Mouse (Mus musculus): ENCODE measurements around the gene BC051142. TPM values are rescaled to one million over a fixed set of nuclear protein-coding genes. Genes with fewer than 3 reads are reported as not detected.
"Not testable (repeated sequence)": the region's sequence is repeated elsewhere in the genome, so short reads cannot be mapped to it uniquely, and the experiment has no call there.

Gene BC051142
- total RNA-seq, 2 experiments from 2014 or later: not detected

DNA sequence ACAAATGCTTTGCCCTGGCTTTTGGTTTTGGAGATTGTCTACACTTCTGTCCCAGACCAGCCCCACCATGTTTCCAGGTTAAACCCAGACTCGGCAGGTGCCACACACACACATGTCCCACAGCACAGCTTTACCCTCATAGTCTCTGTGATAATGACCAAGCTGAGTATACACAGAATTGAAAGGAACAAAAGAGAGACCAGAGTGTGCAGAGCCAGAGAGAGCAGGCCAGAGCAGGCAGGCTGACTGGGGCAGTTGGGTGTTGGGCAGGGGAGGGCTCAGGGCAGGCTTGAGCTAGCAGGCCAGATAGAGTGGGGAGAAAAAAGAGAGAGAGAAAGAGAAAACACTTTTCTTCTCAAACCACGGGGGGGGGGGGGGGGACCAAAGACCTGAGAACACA, 97.9 kb downstream of the BC051142 start:
- ATAC-seq (replicated peaks; ENCODE audit: low FRiP score, poor library complexity, severe bottlenecking): no peak

DNA sequence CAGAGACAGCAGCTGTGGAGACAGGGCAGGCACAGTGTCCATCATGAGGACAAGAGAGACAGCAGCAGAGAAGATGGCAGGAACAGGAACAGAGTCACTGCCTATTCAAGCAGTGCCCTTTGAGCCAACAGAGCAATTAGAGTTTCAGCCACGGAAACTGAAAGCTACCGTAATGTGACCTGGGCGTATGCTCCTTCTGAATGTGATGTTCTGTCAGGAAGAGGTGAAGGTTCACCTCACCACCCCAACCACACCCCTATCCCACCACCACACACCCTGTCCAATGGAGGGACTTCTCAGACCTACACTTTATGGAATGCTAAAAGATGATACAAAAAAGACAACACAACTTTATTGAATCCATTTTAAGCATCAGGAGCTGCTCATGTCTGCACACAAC, 98.7 kb downstream of the BC051142 start:
- not testable (repeated sequence) for ATAC-seq (replicated peaks; ENCODE audit: low FRiP score, poor library complexity, severe bottlenecking)

DNA sequence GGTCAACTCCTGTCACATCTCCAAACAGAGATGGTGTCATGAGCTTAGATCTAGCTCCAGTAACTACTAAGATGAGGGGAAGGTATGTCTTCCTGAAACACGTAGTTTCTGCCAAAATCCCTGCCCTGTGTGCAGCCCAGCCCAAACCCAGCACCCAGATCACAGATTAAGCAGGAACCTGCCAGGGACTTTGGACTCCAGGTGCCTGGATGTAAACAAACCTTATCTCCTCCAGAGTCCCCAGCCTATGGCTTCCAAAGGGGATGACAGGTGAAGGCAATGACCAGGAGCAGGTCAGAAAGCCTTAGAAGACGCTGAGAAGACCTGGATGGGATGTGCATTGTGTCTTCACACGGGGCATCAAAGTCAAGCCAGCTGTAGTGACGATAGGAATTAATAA, 99.1 kb downstream of the BC051142 start:
- not testable (repeated sequence) for ATAC-seq (replicated peaks; ENCODE audit: low FRiP score, poor library complexity, severe bottlenecking)

DNA sequence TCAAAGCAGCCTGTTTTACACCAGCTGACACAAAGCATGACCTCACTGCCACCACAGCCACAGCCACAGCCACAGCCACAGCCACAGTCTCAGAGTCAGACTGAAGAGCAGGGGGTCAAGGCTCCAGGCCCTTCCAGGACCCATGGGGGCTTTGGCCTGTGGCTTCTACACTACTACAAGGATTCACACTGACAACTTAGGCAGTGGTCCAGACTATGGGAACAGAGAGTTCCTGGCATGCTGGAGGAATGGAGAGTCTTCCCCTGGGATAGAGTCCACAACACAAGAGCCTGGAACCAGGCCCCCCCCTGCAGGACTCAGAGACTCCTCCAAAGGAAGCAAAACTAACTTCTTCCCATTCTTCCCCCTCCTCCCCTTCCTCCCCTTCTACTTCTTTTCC, 109.0 kb downstream of the BC051142 start:
- ATAC-seq (replicated peaks; ENCODE audit: low FRiP score, poor library complexity, severe bottlenecking): no peak

Other genes with a start within 250 kb of the BC051142 start
- 6.1 and 9.6 TPM in 2 replicates for gene H2-DMb1, start 245.7 kb upstream of the BC051142 start, total RNA-seq (2015; ENCODE audit: low replicate concordance)
- 7.1 and 15.8 TPM in 2 replicates for gene H2-DMb1, start 245.7 kb upstream of the BC051142 start, total RNA-seq (2017; ENCODE audit: low replicate concordance)
- 6.9 and 12.1 TPM in 2 replicates for gene Tap1, start 211.3 kb upstream of the BC051142 start, total RNA-seq (2015; ENCODE audit: low replicate concordance)
- gene Tap1, start 211.3 kb upstream of the BC051142 start, total RNA-seq (2017; ENCODE audit: low replicate concordance): 13.3 and 24.7 TPM in 2 replicates
- 16.1 and 55.0 TPM in 2 replicates for gene Psmb9, start 211.1 kb upstream of the BC051142 start, total RNA-seq (2015; ENCODE audit: low replicate concordance)
- gene Psmb9, start 211.1 kb upstream of the BC051142 start, total RNA-seq (2017; ENCODE audit: low replicate concordance): 17.2 and 29.1 TPM in 2 replicates
- 35.5 and 50.4 TPM in 2 replicates for gene Psmb8, start 201.1 kb upstream of the BC051142 start, total RNA-seq (2015; ENCODE audit: low replicate concordance)
- 34.0 and 37.2 TPM in 2 replicates for gene Psmb8, start 201.1 kb upstream of the BC051142 start, total RNA-seq (2017; ENCODE audit: low replicate concordance)
- 0.38 and 5.2 TPM in 2 replicates for gene Tap2, start 195.3 kb upstream of the BC051142 start, total RNA-seq (2015; ENCODE audit: low replicate concordance)
- gene Tap2, start 195.3 kb upstream of the BC051142 start, total RNA-seq (2017; ENCODE audit: low replicate concordance): 7.8 and 11.2 TPM in 2 replicates
- 4.8 and 8.1 TPM in 2 replicates for gene H2-Ob, start 159.9 kb upstream of the BC051142 start, total RNA-seq (2015; ENCODE audit: low replicate concordance)
- gene H2-Ob, start 159.9 kb upstream of the BC051142 start, total RNA-seq (2017; ENCODE audit: low replicate concordance): 1.4 TPM in 1 of 2 replicates, not detected in the other
- gene H2-Ab1, start 141.1 kb upstream of the BC051142 start, total RNA-seq (2015; ENCODE audit: low replicate concordance): 60.8 and 138 TPM in 2 replicates
- 38.6 and 79.7 TPM in 2 replicates for gene H2-Ab1, start 141.1 kb upstream of the BC051142 start, total RNA-seq (2017; ENCODE audit: low replicate concordance)
- gene H2-Aa, start 111.0 kb upstream of the BC051142 start, total RNA-seq (2015; ENCODE audit: low replicate concordance): 92.2 and 127 TPM in 2 replicates
- 32.1 and 32.2 TPM in 2 replicates for gene H2-Aa, start 111.0 kb upstream of the BC051142 start, total RNA-seq (2017; ENCODE audit: low replicate concordance)
- gene H2-Eb1, start 93.0 kb upstream of the BC051142 start, total RNA-seq (2015; ENCODE audit: low replicate concordance): 6.5 and 9.8 TPM in 2 replicates
- gene H2-Eb1, start 93.0 kb upstream of the BC051142 start, total RNA-seq (2017; ENCODE audit: low replicate concordance): 15.9 and 53.1 TPM in 2 replicates
- not detected in 2 replicates for gene H2-Eb2, start 73.2 kb upstream of the BC051142 start, total RNA-seq (2015; ENCODE audit: low replicate concordance)
- gene H2-Eb2, start 73.2 kb upstream of the BC051142 start, total RNA-seq (2017; ENCODE audit: low replicate concordance): not detected in 2 replicates
- gene Btnl2, start 44.0 kb upstream of the BC051142 start, total RNA-seq (2015; ENCODE audit: low replicate concordance): 0.96 TPM in 1 of 2 replicates, not detected in the other
- gene Btnl2, start 44.0 kb upstream of the BC051142 start, total RNA-seq (2017; ENCODE audit: low replicate concordance): 0.09 and 0.42 TPM in 2 replicates
- not detected in 2 replicates for gene Btnl1, start 21.7 kb upstream of the BC051142 start, total RNA-seq (2015; ENCODE audit: low replicate concordance)
- not detected in 2 replicates for gene Btnl1, start 21.7 kb upstream of the BC051142 start, total RNA-seq (2017; ENCODE audit: low replicate concordance)
- 0.84 TPM in 1 of 2 replicates, not detected in the other for gene Btnl4, start 78.5 kb downstream of the BC051142 start, total RNA-seq (2015; ENCODE audit: low replicate concordance)
- not detected in 2 replicates for gene Btnl4, start 78.5 kb downstream of the BC051142 start, total RNA-seq (2017; ENCODE audit: low replicate concordance)
- not detected in 2 replicates for gene Btnl6, start 118.5 kb downstream of the BC051142 start, total RNA-seq (2015; ENCODE audit: low replicate concordance)
- gene Btnl6, start 118.5 kb downstream of the BC051142 start, total RNA-seq (2017; ENCODE audit: low replicate concordance): 0.77 TPM in 1 of 2 replicates, not detected in the other
- not detected in 2 replicates for gene Notch4, start 165.4 kb downstream of the BC051142 start, total RNA-seq (2015; ENCODE audit: low replicate concordance)
- not detected in 2 replicates for gene Notch4, start 165.4 kb downstream of the BC051142 start, total RNA-seq (2017; ENCODE audit: low replicate concordance)
- 69.6 and 82.3 TPM in 2 replicates for gene Gpsm3, start 191.0 kb downstream of the BC051142 start, total RNA-seq (2015; ENCODE audit: low replicate concordance)
- gene Gpsm3, start 191.0 kb downstream of the BC051142 start, total RNA-seq (2017; ENCODE audit: low replicate concordance): 11.6 and 21.3 TPM in 2 replicates
- 8.4 and 10.4 TPM in 2 replicates for gene Pbx2, start 192.4 kb downstream of the BC051142 start, total RNA-seq (2015; ENCODE audit: low replicate concordance)
- 5.5 and 5.9 TPM in 2 replicates for gene Pbx2, start 192.4 kb downstream of the BC051142 start, total RNA-seq (2017; ENCODE audit: low replicate concordance)
- 0.84 TPM in 1 of 2 replicates, not detected in the other for gene Ager, start 199.0 kb downstream of the BC051142 start, total RNA-seq (2015; ENCODE audit: low replicate concordance)
- gene Ager, start 199.0 kb downstream of the BC051142 start, total RNA-seq (2017; ENCODE audit: low replicate concordance): 0.26 and 1.7 TPM in 2 replicates
- 22.2 and 30.2 TPM in 2 replicates for gene Rnf5, start 204.9 kb downstream of the BC051142 start, total RNA-seq (2015; ENCODE audit: low replicate concordance)
- gene Rnf5, start 204.9 kb downstream of the BC051142 start, total RNA-seq (2017; ENCODE audit: low replicate concordance): 4.1 and 6.1 TPM in 2 replicates
- gene Agpat1, start 205.4 kb downstream of the BC051142 start, total RNA-seq (2015; ENCODE audit: low replicate concordance): 9.6 and 16.5 TPM in 2 replicates
- gene Agpat1, start 205.4 kb downstream of the BC051142 start, total RNA-seq (2017; ENCODE audit: low replicate concordance): 8.2 and 12.4 TPM in 2 replicates
- 2.3 TPM in 1 of 2 replicates, not detected in the other for gene Egfl8, start 217.2 kb downstream of the BC051142 start, total RNA-seq (2015; ENCODE audit: low replicate concordance)
- gene Egfl8, start 217.2 kb downstream of the BC051142 start, total RNA-seq (2017; ENCODE audit: low replicate concordance): 0.34 TPM in 1 of 2 replicates, not detected in the other
- gene Ppt2, start 229.7 kb downstream of the BC051142 start, total RNA-seq (2015; ENCODE audit: low replicate concordance): 13.6 and 21.3 TPM in 2 replicates
- 2.9 and 3.3 TPM in 2 replicates for gene Ppt2, start 229.7 kb downstream of the BC051142 start, total RNA-seq (2017; ENCODE audit: low replicate concordance)
- gene Prrt1, start 230.7 kb downstream of the BC051142 start, total RNA-seq (2015; ENCODE audit: low replicate concordance): not detected in 2 replicates
- gene Prrt1, start 230.7 kb downstream of the BC051142 start, total RNA-seq (2017; ENCODE audit: low replicate concordance): not detected in 2 replicates
- not detected in 2 replicates for gene Fkbpl, start 245.9 kb downstream of the BC051142 start, total RNA-seq (2015; ENCODE audit: low replicate concordance)
- gene Fkbpl, start 245.9 kb downstream of the BC051142 start, total RNA-seq (2017; ENCODE audit: low replicate concordance): 0.42 and 3.9 TPM in 2 replicates
- 4.2 and 6.9 TPM in 2 replicates for gene Atf6b, start 248.3 kb downstream of the BC051142 start, total RNA-seq (2015; ENCODE audit: low replicate concordance)
- gene Atf6b, start 248.3 kb downstream of the BC051142 start, total RNA-seq (2017; ENCODE audit: low replicate concordance): 4.0 and 6.1 TPM in 2 replicates

Data from erythroblast, adult 5-6 weeks (primary cell).